Mouse (Mus musculus) neural tube, embryonic 10.5 days (tissue): ENCODE data around the gene Tssk1.

Experiments used
- DNase-seq: peaks from one replicate; pipeline ENCODE4 v3.0.0-alpha.2; 2017; ENCODE audit warnings: low spot score; ENCODE audit errors: extremely low spot score

Gene Tssk1

DNA sequence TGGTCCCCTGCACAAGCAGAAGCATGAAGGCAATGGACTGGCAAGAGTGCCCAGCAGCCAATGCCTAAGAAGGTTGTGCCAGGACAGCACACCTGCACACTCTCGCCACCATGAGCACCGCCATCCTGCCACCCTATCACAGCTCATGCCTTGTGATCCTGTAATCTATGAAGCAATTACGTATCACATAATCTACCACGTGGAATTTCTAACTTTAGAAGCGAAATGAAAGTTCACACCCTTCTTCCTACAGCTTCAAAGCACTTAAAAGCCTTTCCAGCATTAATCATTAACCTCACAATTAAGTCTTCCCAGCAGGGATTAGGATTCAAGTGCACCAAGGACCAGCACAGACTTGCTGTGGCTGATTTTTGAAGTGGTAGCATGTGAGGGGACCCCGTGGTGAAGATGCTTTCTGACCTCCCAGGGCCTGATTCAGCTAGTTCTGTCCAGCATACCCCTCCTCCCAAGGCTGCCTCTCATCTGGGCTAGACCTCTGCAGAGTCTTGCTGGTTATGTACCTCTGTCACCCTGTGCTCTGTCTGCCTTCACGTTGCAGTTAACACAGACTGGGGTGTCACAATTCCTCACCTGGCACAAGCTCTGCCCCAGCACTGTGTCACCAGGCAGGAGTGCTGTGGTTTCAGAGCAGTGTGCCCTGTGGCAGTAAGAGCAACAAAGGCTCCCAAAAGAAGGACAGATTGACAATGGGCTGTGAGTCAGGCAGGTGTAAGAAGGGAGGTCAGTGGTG lies 51.2 kb downstream of the Tssk1 start:
- DNase-seq, result no peak
